Mouse (Mus musculus) G1E (cell line): ENCODE results near the gene Larp6.

Source experiments
- CTCF ChIP-seq: IDR thresholded peaks from 2 replicates; pipeline ENCODE4 v1.5.1; 2012; ENCODE audit warnings: low read depth, low read length, inconsistent platforms, mixed read lengths
- GATA1 ChIP-seq: IDR thresholded peaks from 2 replicates; pipeline ENCODE4 v1.6.1; 2012; ENCODE audit warnings: borderline replicate concordance, low read length, inconsistent platforms, mixed read lengths
- GATA2 ChIP-seq: IDR thresholded peaks from 2 replicates; pipeline ENCODE4 v1.6.1; 2012; ENCODE audit warnings: low read depth, low read length, inconsistent platforms, borderline replicate concordance
- POLR2AphosphoS5 ChIP-seq: IDR thresholded peaks from 2 replicates; pipeline ENCODE4 v1.6.1; 2012; ENCODE audit warnings: low read depth, low read length, inconsistent platforms; ENCODE audit not compliant: insufficient replicate concordance
- TAL1 ChIP-seq: conservative IDR thresholded peaks from 2 replicates; pipeline ENCODE4 v1.6.1; 2012; ENCODE audit warnings: low read depth, low read length, inconsistent platforms, mixed read lengths

GRCm38 (mm10) chr9:60681005-60681404, 31.8 kb upstream of the Larp6 start:
- TF ChIP-seq CTCF (no peak), TAL1 (no peak), GATA1 (no peak), GATA2 (no peak), POLR2AphosphoS5 (no peak)
